Mouse (Mus musculus): Measurements from ENCODE around the gene Fkbp2. TPM values are rescaled to one million over a fixed set of nuclear protein-coding genes. Genes with fewer than 3 reads are reported as not detected.

Fkbp2 gene
- polyA plus RNA-seq, 1 experiment, result 96.8 TPM

- TF ChIP-seq POLR2A (IDR thresholded peaks at IDR 0.05; ENCODE audit: insufficient read length, low read depth) (no peak), TCF3 (IDR thresholded peaks at IDR 0.05; ENCODE audit: insufficient read length, low read depth) (no peak), POLR2AphosphoS2 (IDR thresholded peaks at IDR 0.05; ENCODE audit: insufficient read length, low read depth) (no peak), TCF12 (IDR thresholded peaks at IDR 0.05; ENCODE audit: insufficient read depth, poor library complexity, severe bottlenecking) (no peak), CEBPB (IDR thresholded peaks at IDR 0.05; ENCODE audit: insufficient read depth, poor library complexity, severe bottlenecking) (no peak), USF1 (IDR thresholded peaks at IDR 0.05; ENCODE audit: low read depth) (no peak), MYOG (IDR thresholded peaks at IDR 0.05; ENCODE audit: control insufficient read depth in 1 of 3, insufficient read depth in 1 of 3, insufficient read length in 2 of 3, low read depth in 2 of 3) (no peak), SRF (IDR thresholded peaks at IDR 0.05; ENCODE audit: control insufficient read depth, insufficient read length, low read depth) (no peak), MAX (IDR thresholded peaks at IDR 0.05; ENCODE audit: low read depth) (no peak), MYOD1 (IDR thresholded peaks at IDR 0.05; ENCODE audit: control insufficient read depth in 1 of 3, insufficient read length in 2 of 3, low read depth in 2 of 3) (no peak), E2F4 (IDR thresholded peaks at IDR 0.05; ENCODE audit: insufficient read depth) (no peak), REST (IDR thresholded peaks at IDR 0.05; ENCODE audit: insufficient read depth, insufficient read length) (no peak)
- Histone ChIP-seq H3ac (ENCODE audit: control insufficient read depth, insufficient read length) (no peak overlapping the region), H3K36me3 (ENCODE audit: control insufficient read depth, insufficient read depth) (no peaks in the 10 kb centered on the region), H3K4me2 (ENCODE audit: low read depth) (no peak overlapping the region), H3K27me3 (ENCODE audit: control insufficient read depth, insufficient read depth, insufficient read length) (peaks cover 12% of the 10 kb centered on the region), H3K79me2 (ENCODE audit: control insufficient read depth, insufficient read depth) (peaks cover 3% of the 10 kb centered on the region), H3K4me3 (no peak overlapping the region)
Measured at GRCm38 (mm10) chr19:6937541-6938465, 42.5 kb downstream of the Fkbp2 start.

DNA sequence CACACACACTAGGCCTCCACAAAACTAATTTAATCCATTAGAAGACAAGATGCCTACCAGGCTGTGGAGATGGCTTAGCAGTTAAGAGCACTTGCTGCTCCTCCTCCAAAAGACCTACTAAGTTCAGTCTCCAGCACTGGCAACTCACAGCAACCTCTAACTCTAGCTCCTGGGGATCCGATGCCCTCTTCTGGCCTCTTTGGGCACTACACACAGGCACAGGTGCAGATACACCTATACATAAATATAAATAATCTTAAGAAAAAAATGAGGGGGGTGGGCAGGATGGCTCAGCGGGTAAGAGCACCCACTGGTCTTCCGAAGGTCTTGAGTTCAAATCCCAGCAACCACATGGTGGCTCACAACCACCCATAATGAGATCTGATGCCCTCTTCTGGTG, 44.0 kb downstream of the Fkbp2 start:
- no peak overlapping the region for H3ac ChIP-seq (ENCODE audit: control insufficient read depth, insufficient read length)
- peaks cover 12% of the 10 kb centered on the region for H3K27me3 ChIP-seq (ENCODE audit: control insufficient read depth, insufficient read depth, insufficient read length)
- no peak overlapping the region for H3K4me3 ChIP-seq
- H3K36me3 ChIP-seq (ENCODE audit: control insufficient read depth, insufficient read depth), result no peaks in the 10 kb centered on the region
- TF ChIP-seq REST (IDR thresholded peaks at IDR 0.05; ENCODE audit: insufficient read depth, insufficient read length) (no peak), USF1 (IDR thresholded peaks at IDR 0.05; ENCODE audit: low read depth) (no peak), TCF12 (IDR thresholded peaks at IDR 0.05; ENCODE audit: insufficient read depth, poor library complexity, severe bottlenecking) (no peak), E2F4 (IDR thresholded peaks at IDR 0.05; ENCODE audit: insufficient read depth) (no peak), CEBPB (IDR thresholded peaks at IDR 0.05; ENCODE audit: insufficient read depth, poor library complexity, severe bottlenecking) (no peak), MYOD1 (IDR thresholded peaks at IDR 0.05; ENCODE audit: control insufficient read depth in 1 of 3, insufficient read length in 2 of 3, low read depth in 2 of 3) (no peak), MYOG (IDR thresholded peaks at IDR 0.05; ENCODE audit: control insufficient read depth in 1 of 3, insufficient read depth in 1 of 3, insufficient read length in 2 of 3, low read depth in 2 of 3) (no peak), POLR2AphosphoS2 (IDR thresholded peaks at IDR 0.05; ENCODE audit: insufficient read length, low read depth) (no peak), POLR2A (IDR thresholded peaks at IDR 0.05; ENCODE audit: insufficient read length, low read depth) (no peak), SRF (IDR thresholded peaks at IDR 0.05; ENCODE audit: control insufficient read depth, insufficient read length, low read depth) (no peak), MAX (IDR thresholded peaks at IDR 0.05; ENCODE audit: low read depth) (no peak), TCF3 (IDR thresholded peaks at IDR 0.05; ENCODE audit: insufficient read length, low read depth) (no peak)
- H3K4me2 ChIP-seq (ENCODE audit: low read depth), result no peak overlapping the region
- no peaks in the 10 kb centered on the region for H3K79me2 ChIP-seq (ENCODE audit: control insufficient read depth, insufficient read depth)

- TF ChIP-seq MAX (IDR thresholded peaks at IDR 0.05; ENCODE audit: low read depth), result no peak
- TF ChIP-seq TCF12 (IDR thresholded peaks at IDR 0.05; ENCODE audit: insufficient read depth, poor library complexity, severe bottlenecking), result no peak
- no peak for TF ChIP-seq POLR2A (IDR thresholded peaks at IDR 0.05; ENCODE audit: insufficient read length, low read depth)
- no peak for TF ChIP-seq USF1 (IDR thresholded peaks at IDR 0.05; ENCODE audit: low read depth)
- TF ChIP-seq MYOD1 (IDR thresholded peaks at IDR 0.05; ENCODE audit: control insufficient read depth in 1 of 3, insufficient read length in 2 of 3, low read depth in 2 of 3), result no peak
- no peak for TF ChIP-seq TCF3 (IDR thresholded peaks at IDR 0.05; ENCODE audit: insufficient read length, low read depth)
- no peak for TF ChIP-seq REST (IDR thresholded peaks at IDR 0.05; ENCODE audit: insufficient read depth, insufficient read length)
- no peak for TF ChIP-seq POLR2AphosphoS2 (IDR thresholded peaks at IDR 0.05; ENCODE audit: insufficient read length, low read depth)
- no peak for TF ChIP-seq SRF (IDR thresholded peaks at IDR 0.05; ENCODE audit: control insufficient read depth, insufficient read length, low read depth)
- TF ChIP-seq MYOG (IDR thresholded peaks at IDR 0.05; ENCODE audit: control insufficient read depth in 1 of 3, insufficient read depth in 1 of 3, insufficient read length in 2 of 3, low read depth in 2 of 3), result no peak
- TF ChIP-seq E2F4 (IDR thresholded peaks at IDR 0.05; ENCODE audit: insufficient read depth), result no peak
- no peak for TF ChIP-seq CEBPB (IDR thresholded peaks at IDR 0.05; ENCODE audit: insufficient read depth, poor library complexity, severe bottlenecking)
- Histone ChIP-seq H3K36me3 (ENCODE audit: control insufficient read depth, insufficient read depth) (no peaks in the 10 kb centered on the region), H3K4me2 (ENCODE audit: low read depth) (peak within 1 kb of the TSS; percentile 65), H3ac (ENCODE audit: control insufficient read depth, insufficient read length) (peak within 1 kb of the TSS; percentile 12), H3K27me3 (ENCODE audit: control insufficient read depth, insufficient read depth, insufficient read length) (peaks cover 12% of the 10 kb centered on the region), H3K79me2 (ENCODE audit: control insufficient read depth, insufficient read depth) (no peaks in the 10 kb centered on the region), H3K4me3 (no peak within 1 kb of the TSS)
Measured at GRCm38 (mm10) chr19:6934195-6934977, 45.9 kb downstream of the Fkbp2 start, which contains the start of gene Kcnk4. Kcnk4 (minus strand) TSS chr19:6934515.

All from myocyte (in vitro differentiated cells).